In the genomic region with DNA sequence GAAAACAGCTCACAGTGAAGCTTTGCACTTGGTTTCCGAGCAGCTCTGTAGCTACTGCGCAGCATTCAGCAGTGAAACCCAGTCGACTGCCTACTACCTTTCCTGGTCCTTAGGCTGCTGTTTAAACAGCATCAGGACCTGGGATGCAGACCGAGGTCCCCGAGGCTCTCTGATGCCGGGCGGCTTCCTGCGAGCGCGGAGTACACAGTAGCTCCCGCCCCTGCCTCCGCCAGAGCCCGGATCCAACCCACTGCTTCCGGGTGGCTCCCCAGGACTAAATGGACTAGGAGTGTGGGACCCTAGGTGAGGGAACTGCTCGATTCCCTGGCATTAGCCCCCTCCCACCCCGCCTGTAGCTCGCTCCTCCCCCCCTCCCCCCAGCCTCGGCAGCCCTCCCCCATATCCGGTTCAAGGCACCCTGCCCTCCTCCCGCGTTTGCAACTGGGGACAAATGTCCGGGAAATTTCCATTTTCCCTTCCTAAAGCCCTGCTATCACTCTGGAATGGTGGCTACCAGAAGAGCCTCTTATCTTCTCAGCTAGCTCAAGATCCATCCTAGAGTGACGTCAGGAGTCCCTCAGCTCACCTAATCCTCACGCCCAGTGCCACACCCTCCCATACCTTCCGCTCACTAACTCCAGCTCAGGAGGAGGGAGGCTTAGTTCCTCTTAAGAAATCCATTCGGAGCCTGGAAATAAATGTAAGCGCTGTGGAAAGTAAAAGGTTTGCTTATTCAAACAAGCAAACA, we compare ENCODE assay signal across 8 mouse cellular contexts. TPM values are rescaled to one million over a fixed set of nuclear protein-coding genes. Genes with fewer than 3 reads are reported as not detected.
DNase-seq lines count a peak whose midpoint lies in the region; ATAC-seq lines count a peak whose summit lies in the region.

No protein-coding gene starts in this region.

- H3K36me3 ChIP-seq in kidney, embryonic 14.5 days (ENCODE audit: control insufficient read depth, insufficient read depth, low read length), result no peaks in the 10 kb centered on the region
- H3K36me3 ChIP-seq in midbrain, embryonic 15.5 days (replicated peaks), result no peaks in the 10 kb centered on the region

- 0 out of 2 replicates have a peak, but pooled peaks cover 3% of the 10 kb centered on the region for H3K4me1 ChIP-seq in kidney, embryonic 14.5 days (ENCODE audit: control insufficient read depth, insufficient read depth, low read length)
- peaks cover 7% of the 10 kb centered on the region for H3K4me1 ChIP-seq in midbrain, embryonic 15.5 days

- peak overlapping the region; percentile 84 for H3K27ac ChIP-seq in kidney, embryonic 14.5 days (ENCODE audit: low read depth, low read length)
- peak overlapping the region; percentile 89 for H3K27ac ChIP-seq in midbrain, embryonic 15.5 days

- under 1% methylated on average over 25 of the region's 27 CpGs for WGBS in kidney, embryonic 14.5 days
- 0% methylated on average over 27 of the region's 27 CpGs for WGBS in midbrain, embryonic 15.5 days

- no peak for DNase-seq in kidney, adult 11 months
- DNase-seq in cerebellum, postnatal 10 days, result peak; percentile 75 to 76
- peak; percentile 62 for DNase-seq in gastrocnemius, postnatal 25 days
- DNase-seq in induced T-regulatory cell, adult 2 months (ENCODE audit: low read depth), result peak; percentile 85
- DNase-seq in liver, result peak; percentile 65
- DNase-seq in spleen, postnatal 14 days (ENCODE audit: low spot score in 2 of 2), result peak; percentile 37 to 42

- H3K9ac ChIP-seq in kidney, embryonic 14.5 days (ENCODE audit: low read depth, low read length), result peak overlapping the region; percentile 68
- peak overlapping the region; percentile 71 for H3K9ac ChIP-seq in midbrain, embryonic 15.5 days

- H3K27me3 ChIP-seq in kidney, embryonic 14.5 days (ENCODE audit: control insufficient read depth, insufficient read depth, low read length), result no peaks in the 10 kb centered on the region
- H3K27me3 ChIP-seq in midbrain, embryonic 15.5 days (replicated peaks), result 0 out of 2 replicates have a peak, but pooled peaks cover 5% of the 10 kb centered on the region

- peak overlapping the region; percentile 64 for H3K4me3 ChIP-seq in kidney, embryonic 14.5 days (ENCODE audit: low read length)
- peak overlapping the region; percentile 79 for H3K4me3 ChIP-seq in midbrain, embryonic 15.5 days

- peak overlapping the region; percentile 78 for H3K4me2 ChIP-seq in kidney, embryonic 14.5 days (replicated peaks; ENCODE audit: low read depth, low read length)
- peak overlapping the region; percentile 62 for H3K4me2 ChIP-seq in midbrain, embryonic 15.5 days

- ATAC-seq in kidney, embryonic 14.5 days (ENCODE audit: low FRiP score, low TSS enrichment), result peak; percentile 76
- ATAC-seq in midbrain, embryonic 15.5 days (replicated peaks), result peak; percentile 85

- H3K9me3 ChIP-seq in kidney, embryonic 14.5 days (ENCODE audit: control insufficient read depth, low read length), result no peaks in the 10 kb centered on the region
- no peaks in the 10 kb centered on the region for H3K9me3 ChIP-seq in midbrain, embryonic 15.5 days

RNA-seq across cellular contexts. Expression of a gene that starts 14.5 kb away (rescaled TPM):
- polyA plus RNA-seq in kidney, embryonic 14.5 days (2014; fragmentation: Nextera tagmentation; extraction: Ambion mirVana), result 0.72 and 0.91 TPM in 2 replicates
- total RNA-seq in gastrocnemius, postnatal 25 days (2021), result not detected
- polyA plus RNA-seq in midbrain, embryonic 15.5 days (2015; fragmentation: Nextera tagmentation; extraction: Ambion mirVana), result 0.29 TPM in 1 of 2 replicates, not detected in the other
